Mouse (Mus musculus) layer of hippocampus, postnatal 36 days (tissue): ENCODE results near the gene Psap. TPM values are rescaled to one million over a fixed set of nuclear protein-coding genes. Genes with fewer than 3 reads are reported as not detected.

ENCODE experiments used
- DNase-seq, 2 experiments: peaks; one replicate each; pipeline ENCODE4 v3.0.0; 2022
- total RNA-seq, 2 experiments: library from RNA; stranded (reverse); gene quantifications; 2 replicates each; pipeline ENCODE4 v1.2.3; 2021

Gene Psap
- total RNA-seq, 2 experiments from 2014 or later: 1,330 to 1,401 TPM

DNA sequence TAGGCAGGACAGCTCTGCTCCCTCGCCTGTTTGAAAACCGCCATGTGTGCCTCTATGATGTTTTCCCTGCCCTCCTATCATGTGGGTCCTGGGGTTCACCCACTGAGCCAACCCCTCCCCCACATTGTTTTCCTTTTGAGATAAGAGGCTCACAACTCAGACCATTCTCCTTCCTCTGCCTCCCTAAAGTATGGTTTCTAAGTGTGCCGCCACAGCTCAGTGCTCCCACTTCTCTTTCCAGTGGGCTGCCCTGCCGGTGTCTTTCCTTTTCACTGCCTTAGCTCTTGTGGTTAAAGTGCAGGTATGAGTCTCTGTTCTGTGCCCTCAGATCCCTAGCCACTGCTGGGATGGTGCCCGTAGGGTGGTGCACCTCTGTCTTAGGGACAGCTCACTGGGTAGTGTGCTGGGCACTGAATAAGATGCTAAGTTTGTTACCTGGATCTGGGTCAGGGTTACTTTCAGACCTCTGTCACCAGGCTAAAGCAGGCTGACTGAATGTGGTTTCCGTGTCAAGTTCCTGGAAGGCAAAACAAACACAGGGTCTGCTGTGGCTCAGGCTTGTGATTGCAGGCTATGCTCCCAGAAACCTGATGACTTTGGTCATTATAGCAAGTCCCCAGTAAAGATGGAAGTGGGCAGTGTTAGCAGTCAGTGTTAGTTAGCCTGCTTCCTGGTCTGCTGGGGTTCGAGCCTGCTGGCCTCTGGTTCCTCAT lies 12.8 kb downstream of the Psap start:
- DNase-seq: no peak

- no peak for DNase-seq
Observed at GRCm38 (mm10) chr10:60290739-60291110, 13.3 kb downstream of the Psap start.

DNA sequence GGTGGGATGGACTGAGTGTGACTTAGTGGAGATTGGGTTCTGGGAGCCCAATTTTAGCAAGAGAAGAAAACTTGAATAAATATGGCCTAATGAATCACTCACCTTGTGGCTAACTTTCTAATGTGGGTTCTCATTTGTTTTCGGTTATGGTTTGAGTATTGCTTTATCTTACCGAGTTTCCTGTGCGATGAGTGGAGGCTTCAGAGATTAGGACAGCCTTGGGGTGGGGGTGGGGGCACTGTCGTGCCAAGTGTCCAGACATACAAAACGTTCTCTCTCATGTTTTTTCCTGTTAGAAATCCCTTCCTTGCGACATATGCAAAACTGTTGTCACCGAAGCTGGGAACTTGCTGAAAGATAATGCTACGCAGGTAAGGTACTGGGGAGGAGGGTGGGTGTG lies 14.8 kb downstream of the Psap start:
- no peak for DNase-seq

GRCm38 (mm10) chr10:60294621-60295020 lies 17.2 kb downstream of the Psap start:
- DNase-seq: no peak

DNA sequence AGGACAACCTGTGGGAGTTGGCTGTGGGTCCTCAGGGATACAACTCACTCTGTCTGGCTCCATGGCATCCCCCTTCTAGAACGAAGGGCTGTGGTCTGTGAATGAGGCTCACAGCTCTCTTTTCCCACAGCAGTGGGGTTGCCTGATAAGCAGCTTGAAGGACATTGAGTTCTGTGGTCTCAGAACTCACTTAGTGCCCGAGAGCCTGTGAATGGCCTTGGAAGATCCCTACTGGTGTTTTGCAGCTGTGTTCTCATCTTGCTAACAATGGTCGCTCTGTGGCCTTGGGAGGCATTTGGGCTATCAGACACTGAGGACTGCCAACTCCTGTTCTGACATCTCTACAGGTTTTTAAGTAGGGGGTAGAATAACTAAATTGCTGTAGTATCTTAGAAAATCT lies 17.9 kb downstream of the Psap start:
- no peak for DNase-seq

GRCm38 (mm10) chr10:60296027-60296426 lies 18.6 kb downstream of the Psap start:
- DNase-seq: no peak

DNA sequence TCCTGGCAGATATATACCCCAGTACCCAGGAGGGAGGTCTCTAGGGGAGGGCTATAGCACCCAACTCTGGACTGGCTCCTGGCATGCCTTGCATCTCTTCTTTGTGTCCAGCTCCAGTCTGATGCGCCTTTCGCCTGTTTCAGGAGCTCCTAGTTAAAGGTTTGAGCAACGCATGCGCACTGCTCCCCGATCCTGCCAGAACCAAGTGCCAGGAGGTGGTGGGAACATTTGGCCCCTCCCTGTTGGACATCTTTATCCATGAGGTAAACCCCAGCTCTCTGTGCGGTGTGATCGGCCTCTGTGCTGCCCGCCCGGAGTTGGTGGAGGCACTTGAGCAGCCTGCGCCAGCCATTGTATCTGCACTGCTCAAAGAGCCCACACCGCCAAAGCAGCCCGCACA lies 22.2 kb downstream of the Psap start:
- DNase-seq: no peak

- no peak for DNase-seq
Observed at GRCm38 (mm10) chr10:60303419-60303818, 26.0 kb downstream of the Psap start.

GRCm38 (mm10) chr10:60304854-60305628 lies 27.6 kb downstream of the Psap start:
- peak in 1 of 2 experiments; percentile 69 for DNase-seq

GRCm38 (mm10) chr10:60310629-60311028 lies 33.2 kb downstream of the Psap start:
- DNase-seq: no peak

DNA sequence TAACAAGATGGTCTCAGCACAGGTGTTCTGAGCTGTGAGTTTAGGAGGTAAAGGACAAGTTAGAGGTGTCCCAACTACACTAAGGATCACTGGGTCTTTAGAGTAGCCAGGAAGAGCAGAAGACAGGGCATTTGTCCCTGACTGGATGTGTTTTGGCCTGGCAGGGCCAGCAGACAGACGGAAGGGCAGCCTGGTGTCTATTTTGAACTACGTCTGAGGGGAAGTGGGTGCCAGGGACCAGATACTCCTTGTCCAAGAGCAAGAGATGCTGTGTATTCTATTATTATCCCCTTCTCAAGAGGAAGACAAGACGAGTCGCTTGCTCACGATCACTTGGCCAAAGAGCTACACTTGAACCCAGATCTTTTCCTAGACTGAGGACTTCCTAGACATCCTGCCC lies 36.2 kb downstream of the Psap start:
- DNase-seq: no peak

DNA sequence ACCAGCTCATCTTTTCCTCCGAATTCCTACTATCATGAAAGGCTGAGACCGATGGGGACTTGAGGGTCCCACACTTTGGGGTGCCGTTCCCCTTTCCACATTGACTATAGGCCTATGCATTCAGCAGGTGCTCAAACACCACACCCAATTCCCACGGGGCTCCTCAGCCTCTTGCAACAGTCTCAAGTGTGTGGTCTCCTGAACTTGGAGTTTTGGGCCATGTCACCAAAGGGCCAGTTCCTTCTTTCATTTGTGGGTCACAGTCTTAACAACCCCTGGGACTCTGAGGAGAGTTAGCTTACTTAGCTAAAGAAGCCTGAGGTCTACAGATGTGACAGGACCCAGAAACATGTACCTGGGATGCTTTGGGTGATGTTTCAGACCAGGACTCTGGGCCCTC lies 38.7 kb downstream of the Psap start:
- DNase-seq: no peak

DNA sequence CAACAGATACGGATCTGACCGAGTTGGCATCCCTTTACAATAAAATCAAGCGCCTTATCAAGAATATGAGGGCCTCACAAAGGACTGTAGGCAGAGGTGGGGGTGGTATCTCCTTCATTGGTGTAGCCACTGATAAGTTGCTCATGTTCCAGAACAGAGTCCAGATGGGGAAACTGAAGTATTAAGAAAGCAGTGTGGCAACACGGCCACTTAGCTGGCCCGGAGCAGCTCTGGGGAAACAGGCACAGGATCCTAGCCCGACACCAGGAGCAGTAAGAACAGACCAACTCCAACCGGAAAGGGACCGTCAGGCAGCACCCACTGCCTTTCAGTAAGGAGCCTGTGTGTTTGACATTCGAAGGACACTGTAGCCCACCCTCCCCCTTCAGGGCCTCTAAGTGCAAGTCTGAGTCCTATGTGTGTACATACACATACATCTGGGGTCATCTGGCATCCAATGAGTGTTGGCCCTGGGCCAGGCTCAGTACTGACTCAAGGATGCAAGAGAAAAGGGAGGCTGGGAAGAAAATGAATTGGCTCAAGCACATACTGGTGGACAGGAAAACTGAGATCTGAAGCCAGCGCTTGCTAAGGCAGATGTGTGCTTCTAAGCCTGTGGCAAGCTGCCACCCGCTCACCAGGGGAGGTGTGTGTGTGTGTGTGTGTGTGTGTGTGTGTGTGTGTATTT lies 51.7 kb downstream of the Psap start:
- no peak for DNase-seq

DNA sequence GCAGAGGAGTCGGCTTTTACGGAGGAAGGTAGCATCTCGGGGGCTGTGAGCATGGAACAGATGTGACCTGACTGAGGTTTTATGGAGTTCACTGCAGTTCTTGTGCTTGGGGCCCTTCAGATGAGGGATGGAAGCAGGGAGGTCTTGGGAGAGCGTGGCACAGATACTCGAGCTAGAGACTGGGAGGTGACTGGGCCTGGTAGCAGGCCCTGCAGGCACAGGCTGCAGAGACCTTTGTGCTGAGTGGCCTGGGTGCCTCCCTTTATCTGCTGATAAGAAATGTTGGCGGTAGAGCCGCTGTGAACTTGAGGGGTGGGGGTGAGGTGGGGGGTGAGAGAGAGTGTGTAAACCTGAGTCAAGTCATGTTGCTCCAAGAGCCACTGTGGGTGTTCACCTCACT lies 57.2 kb downstream of the Psap start:
- no peak for DNase-seq

GRCm38 (mm10) chr10:60335021-60335420 lies 57.6 kb downstream of the Psap start:
- no peak for DNase-seq

GRCm38 (mm10) chr10:60341528-60341927 lies 64.1 kb downstream of the Psap start:
- no peak for DNase-seq

GRCm38 (mm10) chr10:60344111-60344510 lies 66.7 kb downstream of the Psap start:
- no peak for DNase-seq

GRCm38 (mm10) chr10:60346056-60346455 lies 68.6 kb downstream of the Psap start:
- DNase-seq: no peak

GRCm38 (mm10) chr10:60346701-60347405 lies 69.4 kb downstream of the Psap start, which contains the start of gene Vsir:
Gene Vsir (plus strand): TSS chr10:60346851.
- DNase-seq: peak; percentile 49 to 70

DNA sequence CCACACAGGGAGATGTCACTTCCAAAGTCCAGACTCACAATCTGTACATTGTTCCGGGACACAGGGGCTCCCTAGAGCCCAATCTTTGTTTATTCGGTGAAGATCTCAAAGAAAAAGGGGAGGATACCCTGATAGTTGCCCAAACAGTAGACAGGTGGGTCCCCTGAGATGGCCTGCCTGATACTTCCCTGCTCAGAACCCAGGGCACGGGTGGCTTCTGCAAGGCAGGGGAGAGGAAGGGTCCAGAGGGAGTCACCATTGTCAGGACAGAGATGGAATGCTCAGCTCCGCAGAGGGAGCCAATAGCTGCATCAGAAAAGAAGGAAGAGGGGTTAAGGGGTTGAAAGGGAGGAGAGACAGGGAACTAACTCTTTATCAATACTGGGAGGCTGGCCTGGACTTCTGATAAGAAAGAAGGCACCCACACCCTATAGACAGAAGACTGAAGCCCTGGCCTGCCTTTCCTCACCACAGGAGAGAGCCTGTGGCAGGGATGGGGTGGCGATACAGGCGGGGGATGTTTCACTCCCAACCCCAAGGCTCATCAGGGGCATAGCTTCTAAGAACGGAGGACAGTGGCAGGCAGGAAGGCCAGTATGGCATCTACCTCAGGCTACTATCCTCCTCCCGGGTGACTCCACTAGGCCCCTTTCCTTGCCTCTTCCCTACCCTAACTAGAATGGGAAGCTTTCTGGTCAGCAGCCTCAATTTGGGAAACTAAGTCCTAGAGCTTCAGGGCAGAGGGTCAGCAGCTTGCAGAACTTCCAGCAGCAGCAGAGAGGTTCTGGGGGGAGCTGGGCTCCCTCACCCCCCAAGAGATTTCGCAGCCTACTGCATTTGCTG lies 70.6 kb downstream of the Psap start:
- DNase-seq: no peak

DNA sequence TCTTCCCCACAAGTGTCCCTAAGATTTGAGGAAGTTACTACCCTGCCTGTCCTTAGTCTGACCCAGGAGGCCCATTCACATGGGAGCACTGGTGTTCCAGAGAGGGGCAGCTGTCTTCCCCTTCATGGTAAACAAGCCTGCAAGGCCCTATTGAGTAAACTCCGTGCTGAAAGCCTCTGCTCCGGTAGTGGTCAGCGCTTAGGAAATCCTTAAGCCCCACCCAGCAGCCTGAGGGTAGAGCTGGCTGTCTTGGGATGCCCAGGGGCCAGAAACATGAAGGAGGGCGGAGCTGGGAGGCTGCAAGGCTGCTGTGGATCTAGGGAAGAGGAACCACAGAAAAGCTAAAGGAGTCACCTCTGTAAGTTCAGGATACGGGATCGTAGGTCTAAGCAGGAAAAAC lies 71.6 kb downstream of the Psap start:
- DNase-seq: no peak

- DNase-seq: no peak
Observed at GRCm38 (mm10) chr10:60349644-60350043, 72.2 kb downstream of the Psap start.
